Mouse (Mus musculus) small intestine, adult 2 months (tissue): ENCODE measurements around the gene Ccz1. TPM values are rescaled to one million over a fixed set of nuclear protein-coding genes. Genes with fewer than 3 reads are reported as not detected.

ENCODE experiments used
- H3K27ac ChIP-seq: fragments of 200-500 bp; 2 replicates; pipeline ENCODE4 v1.5.1; 2012; ENCODE audit warnings: low read depth, low read length, control low read depth, inconsistent platforms; ENCODE audit not compliant: insufficient read depth
- H3K27me3 ChIP-seq: fragments of 200-500 bp; 2 replicates; pipeline ENCODE4 v1.6.1; 2012; ENCODE audit warnings: mild to moderate bottlenecking, moderate library complexity, low read length, inconsistent platforms; ENCODE audit not compliant: control insufficient read depth, insufficient read depth
- H3K36me3 ChIP-seq: fragments of 200-500 bp; 2 replicates; pipeline ENCODE4 v1.6.1; 2012; ENCODE audit warnings: mild to moderate bottlenecking, low read length, control low read depth, inconsistent platforms; ENCODE audit not compliant: control insufficient read depth, insufficient read depth
- H3K4me1 ChIP-seq: fragments of 200-500 bp; 2 replicates; pipeline ENCODE4 v1.6.1; 2012; ENCODE audit warnings: low read length, inconsistent platforms, mixed read lengths; ENCODE audit not compliant: control insufficient read depth, insufficient read depth, insufficient read length
- H3K4me3 ChIP-seq: fragments of 200-500 bp; 2 replicates; pipeline ENCODE4 v1.5.1; 2012; ENCODE audit warnings: low read depth, mild to moderate bottlenecking, control low read depth, inconsistent platforms, low read length, moderate library complexity
- CTCF ChIP-seq: fragments of 200-500 bp; IDR thresholded peaks from 2 replicates; pipeline ENCODE4 v1.5.1; 2012; ENCODE audit warnings: low read depth, mild to moderate bottlenecking, control low read depth, inconsistent platforms, low read length, moderate library complexity, mixed read lengths; ENCODE audit not compliant: insufficient replicate concordance, insufficient read length; ENCODE audit errors: extremely low read depth
- POLR2A ChIP-seq: fragments of 200-500 bp; IDR thresholded peaks from 2 replicates; pipeline ENCODE4 v1.6.1; 2012; ENCODE audit warnings: low read depth, mild to moderate bottlenecking, control low read depth, inconsistent platforms, low read length, moderate library complexity
- WGBS: fragments of 180-500 bp; shearing (Covaris S2); methylation state at CpG from one replicate; pipeline ENCODE4 v1.1.7; 2018; 5-methylcytosine and 5-hydroxymethylcytosine counted together
- polyA plus RNA-seq: library from polyadenylated mRNA; depleted of rRNA; stranded (reverse); fragments of >200 nt; gene quantifications from 2 replicates; pipeline ENCODE4 v1.2.3, GENCODE M21; 2012

The Ccz1 gene
- polyA plus RNA-seq, 1 experiment: 4.0 TPM

- H3K4me3 ChIP-seq: no peak overlapping the region
- TF ChIP-seq CTCF (no peak), POLR2A (no peak)
- H3K27me3 ChIP-seq: no peaks in the 10 kb centered on the region
- WGBS: 73% methylated on average over 11 of the region's 11 CpGs
- no peak overlapping the region for H3K27ac ChIP-seq
- H3K36me3 ChIP-seq: no peaks in the 10 kb centered on the region
- peaks cover 2% of the 10 kb centered on the region; the same call in 1 of the 2 replicates for H3K4me1 ChIP-seq
Measured at GRCm38 (mm10) chr5:144043166-144043565, 28.5 kb upstream of the Ccz1 start.

- TF ChIP-seq POLR2A (no peak), CTCF (peak; percentile 99)
- H3K4me3 ChIP-seq: no peak overlapping the region
- 36% methylated on average over 11 of the region's 11 CpGs for WGBS
- H3K36me3 ChIP-seq: 0 out of 2 replicates have a peak, but pooled peaks cover 2% of the 10 kb centered on the region
- no peak overlapping the region for H3K27ac ChIP-seq
- peaks cover 2% of the 10 kb centered on the region; the same call in 1 of the 2 replicates for H3K4me1 ChIP-seq
- no peaks in the 10 kb centered on the region for H3K27me3 ChIP-seq
Measured at GRCm38 (mm10) chr5:144040720-144041364, 26.2 kb upstream of the Ccz1 start.

- peaks cover 2% of the 10 kb centered on the region; the same call in 1 of the 2 replicates for H3K4me1 ChIP-seq
- H3K27me3 ChIP-seq: no peaks in the 10 kb centered on the region
- no peak overlapping the region for H3K27ac ChIP-seq
- no peak overlapping the region for H3K4me3 ChIP-seq
- WGBS: 88% methylated on average over 5 of the region's 5 CpGs
- TF ChIP-seq POLR2A: no peak
- TF ChIP-seq CTCF: no peak
- H3K36me3 ChIP-seq: 0 out of 2 replicates have a peak, but pooled peaks cover 2% of the 10 kb centered on the region
Measured at GRCm38 (mm10) chr5:144039886-144040285, 25.2 kb upstream of the Ccz1 start.

- no peaks in the 10 kb centered on the region for H3K27me3 ChIP-seq
- 0 out of 2 replicates have a peak, but pooled peaks cover 2% of the 10 kb centered on the region for H3K36me3 ChIP-seq
- 65% methylated on average over 9 of the region's 9 CpGs for WGBS
- H3K4me1 ChIP-seq: peaks cover 2% of the 10 kb centered on the region; the same call in 1 of the 2 replicates
- H3K4me3 ChIP-seq: no peak overlapping the region
- TF ChIP-seq POLR2A (no peak), CTCF (no peak)
- no peak overlapping the region for H3K27ac ChIP-seq
Measured at GRCm38 (mm10) chr5:144039156-144039675, 24.5 kb upstream of the Ccz1 start.

GRCm38 (mm10) chr5:144036952-144037351, 22.3 kb upstream of the Ccz1 start:
- H3K4me1 ChIP-seq: peaks cover 2% of the 10 kb centered on the region; the same call in 1 of the 2 replicates
- H3K27ac ChIP-seq: no peak overlapping the region
- TF ChIP-seq CTCF: no peak
- TF ChIP-seq POLR2A: no peak
- no peaks in the 10 kb centered on the region for H3K27me3 ChIP-seq
- WGBS: 59% methylated on average over 17 of the region's 17 CpGs
- 0 out of 2 replicates have a peak, but pooled peaks cover 2% of the 10 kb centered on the region for H3K36me3 ChIP-seq
- H3K4me3 ChIP-seq: no peak overlapping the region

GRCm38 (mm10) chr5:144034567-144034966, 19.9 kb upstream of the Ccz1 start:
- H3K36me3 ChIP-seq: 0 out of 2 replicates have a peak, but pooled peaks cover 2% of the 10 kb centered on the region
- WGBS: 61% methylated on average over 7 of the region's 7 CpGs
- H3K27ac ChIP-seq: no peak overlapping the region
- TF ChIP-seq CTCF: no peak
- TF ChIP-seq POLR2A: no peak
- H3K4me3 ChIP-seq: no peak overlapping the region
- H3K4me1 ChIP-seq: no peaks in the 10 kb centered on the region
- H3K27me3 ChIP-seq: no peaks in the 10 kb centered on the region

- Histone ChIP-seq H3K36me3 (0 out of 2 replicates have a peak, but pooled peaks cover 2% of the 10 kb centered on the region), H3K27me3 (no peaks in the 10 kb centered on the region), H3K4me3 (no peak overlapping the region), H3K27ac (no peak overlapping the region), H3K4me1 (no peaks in the 10 kb centered on the region)
- TF ChIP-seq POLR2A: no peak
- TF ChIP-seq CTCF: no peak
- WGBS: 75% methylated on average over 7 of the region's 7 CpGs
Measured at GRCm38 (mm10) chr5:144032491-144032890, 17.8 kb upstream of the Ccz1 start.
